Mouse (Mus musculus) CH12.LX (cell line): ENCODE results near the gene Tmem205. TPM values are rescaled to one million over a fixed set of nuclear protein-coding genes. Genes with fewer than 3 reads are reported as not detected.

Experiments used
- DNase-seq: peaks from one replicate; pipeline ENCODE4 v3.0.0-alpha.2; 2013; ENCODE audit errors: extremely low read depth
- H3K27ac ChIP-seq: 2 replicates; pipeline ENCODE4 v1.5.1; 2012; ENCODE audit warnings: low read depth, mild to moderate bottlenecking, control low read depth, moderate library complexity; ENCODE audit not compliant: insufficient read depth
- H3K27me3 ChIP-seq: replicated peaks from 2 replicates; pipeline ENCODE3; 2012; ENCODE audit warnings: inconsistent platforms
- H3K36me3 ChIP-seq, 2 experiments: replicated peaks in 1 of 2; 2 replicates each; pipeline versions ENCODE3 to v1.6.1; 2012; ENCODE audit warnings: inconsistent platforms in 1 of 2, low read length in 1 of 2, mild to moderate bottlenecking in 1 of 2, mixed read lengths in 1 of 2, moderate library complexity in 1 of 2; ENCODE audit not compliant: control insufficient read depth in 1 of 2, insufficient read depth in 1 of 2
- H3K4me1 ChIP-seq, 2 experiments: 2 replicates each; pipeline ENCODE4 v1.6.1; 2012; ENCODE audit warnings: inconsistent platforms in 1 of 2, moderate library complexity in 1 of 2; ENCODE audit not compliant: insufficient read depth in 2 of 2, control insufficient read depth in 1 of 2
- H3K4me2 ChIP-seq: 2 replicates; pipeline ENCODE4 v1.6.1; 2012; ENCODE audit warnings: low read depth, mild to moderate bottlenecking, control low read depth; ENCODE audit not compliant: poor library complexity, insufficient read depth, severe bottlenecking
- H3K4me3 ChIP-seq, 3 experiments: fragments of 150-350 bp in 1 of 3; sonication (generic) in 1 of 3; replicated peaks in 1 of 3; 2 replicates each; pipeline versions ENCODE3 to v1.5.1; 2011 to 2012; ENCODE audit warnings: low read depth in 2 of 3, low read length in 2 of 3, mild to moderate bottlenecking in 2 of 3, moderate library complexity in 2 of 3, control low read depth in 1 of 3, improper control_type of control experiment in 1 of 3, inconsistent platforms in 1 of 3, mixed read lengths in 1 of 3; ENCODE audit not compliant: poor library complexity in 1 of 3
- H3K79me2 ChIP-seq: replicated peaks from 2 replicates; pipeline ENCODE4 v1.6.1; 2012; ENCODE audit warnings: mild to moderate bottlenecking, moderate library complexity; ENCODE audit not compliant: control insufficient read depth, poor library complexity, insufficient read depth, severe bottlenecking; ENCODE audit errors: extremely low read depth
- H3K9ac ChIP-seq: 2 replicates; pipeline ENCODE4 v1.6.1; 2012; ENCODE audit warnings: low read depth, mild to moderate bottlenecking, control low read depth, moderate library complexity; ENCODE audit not compliant: insufficient read depth
- H3K9me3 ChIP-seq: replicated peaks from 2 replicates; pipeline ENCODE3; 2012; ENCODE audit warnings: low read length, inconsistent platforms, mixed read lengths
- CTCF ChIP-seq, 2 experiments: IDR thresholded peaks in 1 of 2; conservative IDR thresholded peaks in 1 of 2; 2 replicates each; pipeline ENCODE4 v1.5.1; 2011 to 2012; ENCODE audit warnings: low read depth in 2 of 2, low read length in 2 of 2, improper control_type of control experiment in 1 of 2, inconsistent platforms in 1 of 2, mild to moderate bottlenecking in 1 of 2, moderate library complexity in 1 of 2
- E2F4 ChIP-seq: IDR thresholded peaks from 2 replicates; pipeline ENCODE4 v1.6.1; 2011; ENCODE audit warnings: low read depth, low read length, improper control_type of control experiment; ENCODE audit not compliant: insufficient replicate concordance
- EP300 ChIP-seq: IDR thresholded peaks from 2 replicates; pipeline ENCODE4 v1.6.1; 2011; ENCODE audit warnings: low read length, improper control_type of control experiment
- HCFC1 ChIP-seq: IDR thresholded peaks from 2 replicates; pipeline ENCODE4 v1.6.1; 2012; ENCODE audit warnings: low read depth, mild to moderate bottlenecking, inconsistent platforms, low read length, improper control_type of control experiment
- KAT2A ChIP-seq: IDR thresholded peaks from 2 replicates; pipeline ENCODE4 v1.6.1; 2012; ENCODE audit warnings: low read length, improper control_type of control experiment, inconsistent platforms; ENCODE audit not compliant: insufficient replicate concordance
- MEF2A ChIP-seq: IDR thresholded peaks from 2 replicates; pipeline ENCODE4 v1.6.1; 2014; ENCODE audit warnings: low read depth, mild to moderate bottlenecking, inconsistent platforms, low read length, improper control_type of control experiment, borderline replicate concordance
- MXI1 ChIP-seq: IDR thresholded peaks from 2 replicates; pipeline ENCODE4 v1.6.1; 2011; ENCODE audit warnings: mild to moderate bottlenecking, low read depth, low read length, improper control_type of control experiment
- NELFE ChIP-seq: IDR thresholded peaks from 2 replicates; pipeline ENCODE4 v1.6.1; 2011; ENCODE audit warnings: low read depth, low read length, improper control_type of control experiment
- NRF1 ChIP-seq: IDR thresholded peaks from 2 replicates; pipeline ENCODE4 v1.6.1; 2014; ENCODE audit warnings: low read depth, mild to moderate bottlenecking, inconsistent platforms, low read length, improper control_type of control experiment, moderate library complexity
- PAX5 ChIP-seq: IDR thresholded peaks from 2 replicates; pipeline ENCODE4 v1.6.1; 2012; ENCODE audit warnings: low read length, inconsistent platforms, mixed read lengths
- SMC3 ChIP-seq: IDR thresholded peaks from 2 replicates; pipeline ENCODE4 v1.6.1; 2011; ENCODE audit warnings: low read depth, low read length, improper control_type of control experiment
- TBP ChIP-seq: conservative IDR thresholded peaks from 2 replicates; pipeline ENCODE4 v1.6.1; 2011; ENCODE audit warnings: low read depth, low read length, improper control_type of control experiment
- TCF12 ChIP-seq: IDR thresholded peaks from 2 replicates; pipeline ENCODE4 v1.6.1; 2014; ENCODE audit warnings: low read depth, mild to moderate bottlenecking, inconsistent platforms, low read length, improper control_type of control experiment
- USF2 ChIP-seq: conservative IDR thresholded peaks from 2 replicates; pipeline ENCODE4 v1.6.1; 2011; ENCODE audit warnings: low read depth, low read length, improper control_type of control experiment
- ZC3H11A ChIP-seq: IDR thresholded peaks from 2 replicates; pipeline ENCODE4 v1.6.1; 2012; ENCODE audit warnings: low read depth, mild to moderate bottlenecking, inconsistent platforms, low read length, improper control_type of control experiment
- dilution Hi-C: fragments of 300-500 bp; cut with MboI; formaldehyde crosslinking; loops from 2 replicates; pipeline ENCODE4 v1.14.3; 2020; ENCODE audit warnings: low sequenced_read_pairs; ENCODE audit not compliant: extremely low pct_unique_long_range_greater_than_20kb, extremely low pct_ligation_motif_present
- in situ Hi-C: fragments of 300-500 bp; cut with MboI; formaldehyde crosslinking; loops from 3 replicates; pipeline ENCODE4 v1.14.3; 2019; ENCODE audit warnings: low sequenced_read_pairs, low pct_ligation_motif_present, low pct_unique_long_range_greater_than_20kb, mixed read lengths
- polyA plus RNA-seq: library from polyadenylated mRNA; unstranded; fragments of >175 nt; gene quantifications from 2 replicates; pipeline ENCODE4 v1.2.1, GENCODE M21; 2012; ENCODE audit warnings: low read depth; ENCODE audit not compliant: insufficient read length
- total RNA-seq, 2 experiments: library from RNA; depleted of rRNA; stranded (reverse); fragments of 300-350 nt in 1 of 2; fragments of >200 nt in 1 of 2; gene quantifications; 2 replicates each; pipeline ENCODE4 v1.2.3; 2012 to 2014

Tmem205 gene
- total RNA-seq (2012; rRNA removed) (2.4 and 2.9 TPM in 2 replicates), total RNA-seq (2014; rRNA removed) (2.4 and 2.9 TPM in 2 replicates), polyA plus RNA-seq (0.87 and 1.6 TPM in 2 replicates)

DNA sequence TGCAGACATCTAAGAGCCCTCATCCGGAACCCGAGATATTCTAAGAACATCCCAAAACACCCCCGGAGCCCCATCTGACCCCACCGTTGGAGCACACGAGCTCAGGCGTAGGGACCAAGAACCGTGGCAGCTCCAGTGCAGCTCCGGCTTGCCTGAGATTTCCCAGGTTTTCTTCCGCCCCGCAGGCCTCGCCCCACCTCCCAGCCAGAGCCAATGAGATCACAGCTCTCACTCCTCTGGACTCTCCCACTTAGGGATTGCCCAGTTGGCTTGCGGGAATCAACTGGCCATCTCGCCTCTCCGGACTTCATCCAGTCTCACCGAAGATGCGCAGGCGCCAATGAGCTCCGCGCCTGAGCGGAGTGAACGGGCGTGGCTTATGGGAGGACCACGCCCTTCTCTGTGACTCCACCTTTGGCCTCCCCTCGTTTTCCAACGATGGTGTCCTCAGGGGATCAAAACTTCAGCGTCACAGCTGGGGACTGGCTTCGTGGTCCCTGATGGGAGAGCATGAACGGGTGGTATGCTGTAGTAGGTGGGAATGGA lies at the start of gene Tmem205, which contains the start of gene Ccdc159:
Gene Tmem205, minus strand, starts transcription at position 349 of the 546 bp plus-strand sequence.
Gene Ccdc159, plus strand, starts transcription at position 264 of the 546 bp plus-strand sequence.
- in situ Hi-C loops, result no loop called here
- no peak within 1 kb of the TSS for H3K9ac ChIP-seq
- no peak within 1 kb of the TSS for H3K4me2 ChIP-seq
- peaks cover 4 to 5% of the 10 kb centered on the region in 2 experiments; a peak in 2 of 4 replicates for H3K4me1 ChIP-seq
- TF ChIP-seq NRF1 (peak; percentile 73), ZC3H11A (no peak), PAX5 (no peak)
- peaks cover 3% of the 10 kb centered on the region for H3K9me3 ChIP-seq
- no peak within 1 kb of the TSS for H3K27ac ChIP-seq
- peak; percentile 54 for DNase-seq
- H3K27me3 ChIP-seq, result peaks cover 53% of the 10 kb centered on the region
- dilution Hi-C loops, result no loop called here
- no peaks in the 10 kb centered on the region for H3K79me2 ChIP-seq
- peak within 1 kb of the TSS; percentile 37 to 41 (median 40) for H3K4me3 ChIP-seq
- no peaks in the 10 kb centered on the region for H3K36me3 ChIP-seq

DNA sequence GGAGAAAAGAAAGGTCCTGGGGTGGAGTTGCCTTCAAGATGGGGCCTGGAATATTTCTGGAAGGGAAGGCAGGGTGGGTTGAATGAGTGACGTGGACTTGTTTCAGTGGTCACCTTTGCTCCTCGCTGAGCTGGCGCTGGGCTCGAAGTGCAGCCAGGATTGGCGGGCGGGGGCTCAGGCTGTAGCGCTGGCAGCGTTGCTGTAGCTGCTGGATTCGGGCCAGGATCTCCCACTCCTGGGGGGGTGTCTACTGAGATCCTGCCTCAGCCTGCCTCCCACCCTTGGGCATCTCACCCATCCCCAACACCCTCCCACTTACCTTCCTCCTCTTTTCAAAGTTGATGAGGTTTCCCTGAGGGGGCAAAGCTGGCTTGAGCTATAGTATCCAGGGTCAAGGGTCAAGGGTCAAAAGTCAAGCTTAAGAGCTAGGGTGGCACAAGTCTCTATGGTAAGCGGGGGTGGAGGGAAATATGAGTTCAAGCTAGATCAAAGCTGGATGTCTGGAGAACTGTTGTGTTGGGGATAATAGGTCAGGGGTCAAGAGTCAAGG lies 49.3 kb upstream of the Tmem205 start:
- no peak overlapping the region for H3K4me3 ChIP-seq
- H3K9ac ChIP-seq, result no peak overlapping the region
- no peaks in the 10 kb centered on the region for H3K79me2 ChIP-seq
- H3K4me1 ChIP-seq, result no peaks in the 10 kb centered on the region
- TF ChIP-seq SMC3 (no peak), MEF2A (no peak), EP300 (no peak), E2F4 (no peak), KAT2A (no peak), HCFC1 (no peak), TBP (no peak)
- DNase-seq, result no peak
- no peak overlapping the region for H3K27ac ChIP-seq
- H3K4me2 ChIP-seq, result no peak overlapping the region
- in situ Hi-C loops (loop anchor here (5.0 kb wide), 1 partner anchor 181 kb away; the partner anchor contains the start of gene Pigyl), dilution Hi-C loops (no loop called here)
- H3K36me3 ChIP-seq, result no peaks in the 10 kb centered on the region
- no peaks in the 10 kb centered on the region for H3K9me3 ChIP-seq
- peaks cover 75% of the 10 kb centered on the region for H3K27me3 ChIP-seq

DNA sequence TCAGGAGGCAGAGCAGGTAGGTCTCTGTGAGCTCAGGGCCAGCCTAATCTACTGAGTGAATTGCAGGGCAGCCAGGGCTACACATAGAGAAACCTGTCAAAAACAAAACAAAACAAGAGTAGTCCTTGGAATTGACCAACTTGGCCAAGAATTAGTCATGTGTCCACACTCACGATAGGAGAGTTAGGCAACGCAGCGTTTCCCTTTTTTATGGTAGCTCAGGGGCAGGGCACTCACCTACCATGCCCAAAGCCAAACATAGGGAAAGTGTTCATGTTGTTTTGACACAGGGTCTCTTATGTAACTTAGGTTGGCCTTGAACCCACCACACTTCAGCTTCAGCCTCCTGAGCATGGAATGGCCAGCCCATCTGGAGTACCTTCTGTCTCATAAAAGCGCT lies 41.9 kb upstream of the Tmem205 start:
- Histone ChIP-seq H3K4me2 (no peak overlapping the region), H3K9me3 (no peaks in the 10 kb centered on the region), H3K27me3 (peaks cover 68% of the 10 kb centered on the region), H3K27ac (no peak overlapping the region), H3K4me3 (no peak overlapping the region), H3K9ac (no peak overlapping the region), H3K79me2 (no peaks in the 10 kb centered on the region), H3K36me3 (no peaks in the 10 kb centered on the region), H3K4me1 (no peaks in the 10 kb centered on the region)
- in situ Hi-C loops (no loop called here), dilution Hi-C loops (no loop called here)
- no peak for DNase-seq
- no peak for TF ChIP-seq CTCF (conservative IDR thresholded peaks at IDR 0.05 in 1 of 2, IDR thresholded peaks at IDR 0.05 in 1 of 2; ENCODE audit: low read depth in 2 of 2, low read length in 2 of 2)
- no peak for TF ChIP-seq NELFE
- no peak for TF ChIP-seq TCF12
- TF ChIP-seq USF2, result no peak
- no peak for TF ChIP-seq MXI1
